Mouse (Mus musculus): ENCODE measurements around the gene Gpr88.

Gpr88 gene

DNA sequence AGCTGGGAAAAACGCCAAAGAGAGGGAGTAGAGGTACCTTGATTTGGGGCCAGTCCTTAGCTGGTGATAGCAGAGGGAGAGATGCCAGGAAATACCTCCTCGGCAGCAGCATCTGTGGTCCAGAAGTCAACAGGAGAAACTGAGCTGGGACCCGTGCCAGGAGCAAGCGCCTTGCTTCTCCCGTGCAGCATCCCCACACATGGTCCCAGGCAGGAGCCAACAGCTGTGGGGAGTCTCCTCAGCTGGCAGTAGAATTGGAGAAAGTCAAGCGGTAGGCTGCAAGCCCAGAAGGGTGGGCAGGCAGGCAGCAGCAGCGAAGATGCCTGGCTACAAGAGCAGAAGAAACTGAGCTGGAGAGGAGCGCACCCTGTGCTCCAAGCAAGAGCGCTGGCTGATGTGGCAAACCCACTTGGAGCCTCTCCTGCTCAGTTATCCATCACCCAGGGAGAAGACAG lies at the start of gene Gpr88:
Gene Gpr88 (minus strand): TSS at position 427 of the 455 bp plus-strand sequence.
- DNase-seq: peak; percentile 39 to 73

DNA sequence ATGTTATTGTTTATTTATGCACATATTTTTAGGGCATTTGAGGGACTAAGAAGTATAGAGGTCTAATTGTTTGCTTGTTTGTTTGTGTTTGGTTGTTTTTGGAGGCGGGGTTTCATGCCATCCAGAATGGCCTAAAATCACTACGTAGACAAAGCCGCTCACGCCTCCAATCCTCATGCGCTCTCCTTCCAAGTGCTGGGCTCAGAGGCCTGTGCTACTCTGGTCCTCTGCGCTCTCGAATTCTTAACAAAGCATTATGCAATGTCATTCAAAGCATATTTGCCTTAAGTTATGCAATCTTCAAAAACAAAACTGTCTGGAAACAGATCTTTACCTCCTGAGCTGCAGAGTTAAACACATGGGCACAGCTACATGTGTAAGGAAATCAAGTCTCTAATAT lies 49.3 kb upstream of the Gpr88 start:
- DNase-seq: peak in 1 of 2 experiments; percentile 39

DNA sequence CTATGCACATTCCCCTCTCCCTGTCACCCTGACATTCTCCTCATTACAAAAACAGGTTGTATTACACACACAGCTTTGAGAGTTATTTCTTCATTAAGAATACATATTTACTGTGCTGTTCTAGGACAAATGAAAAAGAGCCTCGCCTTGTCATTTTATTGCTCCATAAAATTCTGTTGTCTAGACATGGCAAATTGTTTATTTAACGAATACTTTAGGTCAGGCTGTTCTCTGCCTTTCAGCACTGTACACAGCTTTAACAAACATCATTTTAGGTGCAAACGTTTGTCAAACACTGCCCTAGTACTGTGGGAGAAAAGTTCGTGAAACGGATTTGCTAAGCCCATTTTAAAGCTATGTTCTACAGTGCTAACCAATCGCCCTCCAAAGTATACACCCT lies 48.5 kb upstream of the Gpr88 start:
- no peak for DNase-seq

DNA sequence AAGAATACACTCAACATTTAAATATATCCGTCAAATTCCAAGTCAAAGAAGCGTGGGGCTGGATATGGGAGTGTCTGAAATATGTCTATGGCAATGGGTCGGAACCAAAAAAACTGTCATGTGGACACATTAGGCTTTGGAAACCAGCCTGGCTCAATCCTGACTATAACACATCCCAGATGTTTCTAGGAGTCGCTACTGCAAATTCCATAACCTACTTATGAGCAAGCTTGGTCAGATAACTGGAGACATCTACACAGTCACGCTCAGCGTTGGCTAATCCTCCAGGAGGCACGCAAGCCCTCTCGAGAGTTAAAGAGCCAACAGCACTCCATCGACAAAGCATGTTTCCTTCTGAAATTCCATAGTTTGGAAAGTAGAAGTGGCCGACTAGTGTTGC lies 45.4 kb upstream of the Gpr88 start:
- DNase-seq: peak; percentile 34 to 67

DNA sequence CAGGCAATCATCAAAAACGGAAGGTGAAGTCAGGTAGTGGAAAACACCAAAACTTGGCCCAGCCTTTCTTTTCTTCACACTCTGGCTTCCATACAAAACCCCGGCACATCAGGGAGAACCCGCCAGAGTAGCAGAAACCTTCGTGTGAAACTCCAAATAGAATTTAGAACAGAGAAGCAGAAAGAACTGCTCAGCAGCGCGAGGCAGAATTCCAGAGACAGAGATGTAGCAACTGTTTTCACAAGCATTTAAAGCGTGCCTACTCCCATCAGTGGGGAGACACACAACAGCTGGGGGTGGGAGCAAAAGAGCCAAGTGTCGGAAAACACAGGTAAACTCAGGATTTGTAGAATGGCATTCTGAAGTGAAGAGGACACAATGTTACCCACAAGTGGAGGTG lies 44.7 kb upstream of the Gpr88 start:
- DNase-seq: peak in 1 of 2 experiments; percentile 40

DNA sequence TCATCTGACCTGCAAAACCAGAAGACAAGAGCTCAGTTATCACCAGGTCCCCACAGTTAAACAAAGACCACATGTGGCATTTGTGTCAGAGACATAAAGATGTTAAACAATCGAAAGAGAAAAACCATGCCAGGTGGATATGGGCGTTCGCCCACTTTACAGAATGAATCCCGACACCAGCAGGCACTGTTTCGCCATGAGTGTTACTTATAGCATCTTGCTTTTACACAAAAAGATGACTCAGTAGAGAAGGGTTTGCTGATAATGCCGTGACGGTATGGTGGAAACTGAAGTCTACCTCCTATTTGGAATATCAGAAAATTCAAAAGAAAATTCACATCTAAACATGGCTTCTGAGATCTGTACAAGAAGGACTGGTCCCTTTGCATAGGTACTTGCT lies 43.9 kb upstream of the Gpr88 start:
- DNase-seq: no peak

DNA sequence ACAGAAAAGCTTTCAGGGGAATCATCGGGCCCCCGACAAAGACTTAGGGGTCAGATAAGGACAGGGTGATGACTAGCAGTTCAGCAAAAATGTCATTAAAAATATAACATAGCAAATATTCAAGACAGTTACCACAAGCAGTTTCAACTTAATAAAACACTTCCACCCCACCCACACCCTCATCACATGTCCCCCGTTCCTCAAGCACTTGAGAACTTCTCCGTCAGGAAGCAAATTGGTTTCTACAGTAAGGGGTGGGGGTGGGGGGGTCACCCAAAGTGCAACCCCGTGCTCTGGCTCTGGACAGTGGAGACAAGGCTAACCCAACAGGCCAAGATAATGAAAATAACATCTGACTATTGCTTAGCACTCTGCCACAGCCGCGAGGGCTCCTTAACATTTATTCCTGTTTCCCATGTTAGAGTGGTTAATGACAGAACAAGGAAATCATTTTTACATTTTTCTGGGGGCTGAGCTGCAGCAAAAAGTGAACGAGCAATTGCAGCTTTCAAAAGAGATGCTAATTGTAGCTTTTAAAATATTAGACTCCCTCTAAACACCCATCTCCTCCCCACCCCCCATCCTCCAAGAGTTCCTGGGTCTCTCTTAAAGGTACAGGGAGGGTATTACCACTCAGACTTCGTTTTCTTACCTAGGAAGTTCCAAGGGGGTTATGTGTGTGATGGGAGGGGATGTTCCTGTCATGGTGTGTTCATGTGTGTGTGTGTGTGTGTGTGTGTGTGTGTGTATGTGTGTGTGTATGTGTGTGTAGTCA lies 36.9 kb upstream of the Gpr88 start:
- DNase-seq: no peak

DNA sequence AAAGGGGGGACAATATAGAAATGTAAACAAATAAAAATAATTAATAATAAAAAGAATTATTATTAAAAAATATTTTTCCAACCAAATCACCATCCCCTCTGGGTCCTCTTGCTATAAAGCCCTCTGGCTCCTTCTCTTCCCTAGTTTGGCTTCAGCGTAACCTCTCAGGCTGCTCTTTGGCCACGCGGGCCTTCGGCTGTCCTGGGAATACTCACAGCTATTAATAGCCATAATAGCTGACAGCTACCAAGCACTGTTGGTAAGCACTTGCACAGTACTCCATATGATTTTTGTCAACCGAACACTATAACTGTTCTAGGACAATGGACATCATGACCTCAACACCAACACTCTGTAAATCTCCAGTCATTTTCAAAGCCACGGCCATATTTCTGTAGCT lies 35.5 kb upstream of the Gpr88 start:
- DNase-seq: no peak

DNA sequence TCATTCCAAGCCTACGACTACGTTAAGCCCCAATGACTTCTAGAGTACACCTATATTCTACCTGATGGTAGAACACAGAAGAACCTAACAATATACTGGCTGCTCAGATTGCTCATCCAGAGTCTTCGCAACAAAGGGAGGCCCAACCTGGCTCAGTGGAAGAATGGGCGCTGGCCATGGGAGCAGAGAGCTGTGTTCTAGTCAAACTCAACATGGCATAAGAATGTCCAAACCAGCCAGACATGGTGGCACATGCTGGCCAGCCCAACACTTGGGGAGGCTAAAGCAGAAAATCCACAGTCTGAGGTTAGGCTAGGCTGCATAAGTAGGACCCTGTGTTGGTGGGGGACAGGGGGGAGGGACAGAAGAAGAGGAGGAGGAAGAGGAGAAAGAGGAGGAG lies 31.4 kb upstream of the Gpr88 start:
- no peak for DNase-seq

DNA sequence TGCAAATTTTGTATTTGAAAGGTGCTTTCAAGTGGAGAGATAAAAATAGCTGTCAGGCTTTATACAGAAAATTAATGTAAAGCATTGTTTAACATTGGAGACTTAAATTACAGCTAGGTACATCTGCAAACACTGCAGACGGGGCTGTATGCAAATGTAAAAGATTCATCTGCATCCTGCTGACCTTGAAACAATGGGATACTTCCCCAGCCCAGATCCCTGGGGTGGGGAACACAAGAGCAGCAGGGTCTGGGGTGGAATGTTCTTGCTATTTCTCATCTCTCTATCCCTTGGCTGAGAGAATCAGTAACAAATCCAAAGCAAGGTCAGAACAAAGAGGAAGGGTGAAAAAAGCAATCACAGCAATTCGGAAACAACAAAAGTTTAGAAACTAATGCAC lies 30.7 kb upstream of the Gpr88 start:
- DNase-seq: no peak

DNA sequence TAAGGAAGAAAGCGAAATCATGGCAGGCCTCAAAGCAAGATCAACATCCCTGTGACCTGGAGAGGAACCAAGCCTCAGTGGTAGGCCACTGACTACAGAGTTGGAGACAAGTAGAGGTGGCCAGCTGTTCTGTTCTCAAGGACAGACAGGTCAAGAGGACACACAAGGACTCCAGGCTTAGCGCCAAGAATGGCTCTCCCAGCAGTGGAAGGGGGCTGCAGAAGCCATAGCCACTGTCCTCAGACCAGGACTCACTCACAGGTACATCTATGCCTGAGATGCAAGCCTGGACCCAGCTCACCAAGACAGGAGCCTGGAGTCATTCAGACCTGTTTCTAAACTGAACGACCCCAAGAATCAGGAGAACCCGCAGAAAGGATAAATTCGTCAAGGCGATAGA lies 28.4 kb upstream of the Gpr88 start:
- DNase-seq: no peak

DNA sequence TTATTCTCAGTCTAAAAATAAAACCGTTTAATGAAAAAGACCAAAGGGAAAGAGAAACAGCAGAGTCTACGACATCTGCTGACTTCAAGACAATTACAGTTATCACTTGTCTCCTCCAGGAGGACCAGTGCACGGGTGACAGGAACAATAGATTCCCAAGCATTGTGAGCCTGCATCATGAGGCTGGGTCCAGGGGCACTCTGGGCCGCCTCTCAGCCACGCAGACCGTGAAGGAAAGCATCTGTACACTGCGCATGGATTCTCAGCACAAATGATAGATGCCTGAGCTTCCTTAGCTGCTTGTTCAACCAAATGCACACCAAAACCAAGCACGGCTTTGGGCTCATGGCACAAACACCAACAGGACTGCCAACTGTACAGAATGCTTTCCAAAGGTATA lies 23.8 kb upstream of the Gpr88 start:
- DNase-seq: no peak

DNA sequence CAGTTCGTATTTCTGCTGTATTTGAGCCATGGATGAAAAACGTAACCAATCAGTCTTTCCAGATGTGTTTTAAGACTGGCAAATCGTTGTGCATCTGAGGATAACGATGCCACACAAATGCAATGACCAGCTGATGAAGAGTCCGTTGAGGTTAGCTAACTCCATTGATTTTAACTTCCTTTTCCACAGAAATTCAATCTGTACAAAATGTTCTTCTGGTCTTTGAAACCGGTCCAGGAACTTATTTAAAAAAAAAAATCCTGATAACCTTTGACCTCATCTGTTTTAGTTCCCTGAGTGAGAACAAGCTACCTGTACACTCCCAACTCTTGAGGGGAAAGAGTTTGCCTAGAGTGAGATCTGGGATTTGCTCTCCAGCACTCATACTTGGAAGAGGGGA lies 18.4 kb upstream of the Gpr88 start:
- no peak for DNase-seq

DNA sequence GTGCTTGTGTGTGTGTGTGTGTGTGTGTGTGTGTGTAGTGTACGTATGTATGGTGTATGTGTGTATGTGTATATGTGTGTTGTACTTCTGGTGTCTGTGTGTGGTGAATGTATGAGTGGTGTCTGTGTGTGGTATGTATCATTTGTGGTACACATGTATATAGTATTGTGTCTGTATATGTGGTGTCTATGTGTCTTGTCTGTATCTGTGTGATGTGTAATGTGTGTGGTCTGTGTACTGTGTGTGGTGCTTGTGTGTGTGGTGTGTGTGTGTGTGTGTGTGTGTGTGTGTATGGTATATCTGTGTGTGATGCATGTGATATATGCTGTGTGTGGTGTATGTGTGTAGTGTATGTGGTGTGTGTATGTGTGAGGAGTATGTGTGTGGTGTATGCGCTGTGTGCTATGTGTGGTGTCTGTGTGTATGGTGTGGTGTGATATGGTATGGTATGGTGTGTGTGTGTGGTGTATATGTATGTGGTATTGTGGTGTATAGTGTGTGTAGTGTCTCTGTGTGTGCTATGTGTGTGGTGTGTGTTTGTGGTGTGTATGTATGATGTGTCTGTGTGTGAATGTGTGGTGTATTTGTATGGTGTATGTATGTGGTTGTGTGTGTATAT lies 13.8 kb upstream of the Gpr88 start:
- no peak for DNase-seq

DNA sequence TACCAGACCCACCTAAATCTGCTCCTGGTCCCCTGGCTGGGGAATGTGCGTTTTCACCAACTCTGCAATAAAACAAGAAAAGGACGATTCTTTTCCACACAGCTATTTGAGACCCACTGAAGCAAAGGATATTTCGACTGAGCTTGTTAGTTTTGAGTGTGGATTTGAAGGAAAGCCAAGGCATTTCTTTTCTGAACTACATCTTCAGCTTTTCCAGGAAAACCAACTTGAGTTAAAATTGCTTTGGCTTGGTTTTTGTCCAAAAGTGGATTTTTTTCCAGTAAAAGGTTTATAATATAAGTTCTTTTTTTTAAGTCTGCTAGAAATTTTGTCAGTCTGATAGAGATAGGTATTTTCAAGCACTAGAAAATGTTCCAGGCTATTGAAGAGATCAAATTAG lies 13.1 kb upstream of the Gpr88 start:
- DNase-seq: no peak

DNA sequence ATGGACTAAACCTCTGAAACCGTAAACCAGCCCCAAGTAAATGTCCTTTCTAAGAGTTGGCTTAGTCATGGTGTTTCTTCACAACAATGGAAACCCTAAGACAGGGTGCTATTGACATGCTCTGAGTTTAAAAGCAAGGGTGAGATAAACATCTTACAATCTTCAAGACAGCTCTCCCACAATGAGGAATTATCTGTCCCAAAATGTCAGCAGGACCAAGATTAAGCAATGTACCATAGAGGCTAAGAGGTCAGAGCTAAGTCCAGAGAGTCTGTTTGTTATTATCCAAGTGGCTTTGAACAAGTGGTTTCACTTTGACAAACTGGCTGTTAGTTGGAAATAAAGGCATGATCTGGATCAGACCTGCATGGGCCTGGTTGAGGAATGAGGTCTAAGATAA lies 10.7 kb upstream of the Gpr88 start:
- no peak for DNase-seq

DNA sequence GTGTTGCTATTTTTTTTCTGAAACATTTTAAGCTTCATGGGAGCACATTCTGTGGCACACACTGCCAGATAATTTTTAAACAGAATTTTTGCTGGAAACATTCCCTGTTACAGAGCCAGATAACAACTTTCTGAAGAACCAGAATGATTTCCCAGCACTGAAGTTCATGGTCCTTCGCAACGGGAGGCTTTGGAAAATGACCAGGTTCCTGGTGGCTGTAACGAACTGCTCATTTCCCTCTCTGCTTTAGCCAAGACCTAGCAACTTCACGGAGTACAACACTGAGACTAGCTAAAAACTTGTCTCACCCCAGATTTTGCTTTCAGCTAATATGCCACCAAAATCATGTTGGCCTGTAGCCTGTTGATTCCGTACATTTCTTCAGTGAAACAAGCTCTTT lies 9.8 kb upstream of the Gpr88 start:
- peak; percentile 13 to 61 for DNase-seq

DNA sequence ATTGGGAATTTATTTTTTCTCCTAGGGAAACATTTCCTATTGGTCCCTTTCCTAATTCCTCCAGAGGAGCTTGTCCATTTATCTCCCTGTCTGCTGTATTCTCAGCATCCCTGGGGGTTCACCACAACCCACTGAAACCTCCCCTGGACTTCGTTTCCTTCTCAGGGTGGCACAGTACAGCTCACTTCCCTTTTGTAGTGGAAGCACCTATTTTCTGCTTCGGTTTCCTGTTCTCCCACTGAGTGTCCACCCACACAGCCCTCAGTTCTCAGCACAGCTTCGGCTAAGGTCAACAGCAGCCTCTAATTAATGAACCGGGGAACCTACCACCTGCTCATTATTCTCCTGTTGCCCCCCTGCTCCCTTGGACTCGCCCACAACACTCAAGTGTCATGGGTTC lies 2.8 kb upstream of the Gpr88 start:
- no peak for DNase-seq

DNA sequence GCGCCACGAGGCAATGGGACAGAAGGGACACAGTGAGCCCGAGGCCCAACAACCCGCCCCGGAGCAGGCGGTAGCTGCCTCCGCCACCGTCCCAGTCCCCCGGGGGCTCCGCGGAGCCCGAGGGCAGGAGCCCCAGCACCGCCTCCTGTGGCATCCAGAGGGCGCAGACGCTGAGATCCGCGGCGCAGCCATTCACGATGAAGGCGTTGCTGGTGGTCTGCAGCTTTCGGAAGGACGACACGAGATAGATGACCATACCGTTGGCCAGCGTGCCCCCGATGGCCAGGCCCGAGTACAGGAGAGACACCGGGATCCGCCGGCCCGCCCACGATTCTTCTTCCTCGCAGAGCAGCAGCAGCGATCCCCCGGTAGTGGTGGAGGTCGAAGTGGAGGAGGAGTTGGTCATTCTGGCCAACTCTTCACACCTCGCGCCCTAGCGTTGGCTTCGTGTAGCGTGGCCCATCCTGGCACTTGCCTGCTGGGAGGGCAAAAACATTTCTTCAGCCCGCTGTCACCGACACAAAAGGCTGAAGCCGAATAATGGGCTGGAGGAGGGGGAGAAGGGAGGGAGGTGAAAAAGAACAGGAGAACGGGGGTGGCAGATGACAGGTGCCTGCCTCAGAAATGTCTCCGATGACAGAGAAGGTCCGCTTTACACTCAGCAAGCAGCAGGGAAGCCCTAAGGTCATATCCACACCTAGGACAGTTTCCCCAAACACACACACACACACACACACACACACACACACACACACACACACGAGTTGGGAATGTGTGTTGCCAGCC lies 855 bp downstream of the Gpr88 start:
- peak; percentile 22 to 43 for DNase-seq

DNA sequence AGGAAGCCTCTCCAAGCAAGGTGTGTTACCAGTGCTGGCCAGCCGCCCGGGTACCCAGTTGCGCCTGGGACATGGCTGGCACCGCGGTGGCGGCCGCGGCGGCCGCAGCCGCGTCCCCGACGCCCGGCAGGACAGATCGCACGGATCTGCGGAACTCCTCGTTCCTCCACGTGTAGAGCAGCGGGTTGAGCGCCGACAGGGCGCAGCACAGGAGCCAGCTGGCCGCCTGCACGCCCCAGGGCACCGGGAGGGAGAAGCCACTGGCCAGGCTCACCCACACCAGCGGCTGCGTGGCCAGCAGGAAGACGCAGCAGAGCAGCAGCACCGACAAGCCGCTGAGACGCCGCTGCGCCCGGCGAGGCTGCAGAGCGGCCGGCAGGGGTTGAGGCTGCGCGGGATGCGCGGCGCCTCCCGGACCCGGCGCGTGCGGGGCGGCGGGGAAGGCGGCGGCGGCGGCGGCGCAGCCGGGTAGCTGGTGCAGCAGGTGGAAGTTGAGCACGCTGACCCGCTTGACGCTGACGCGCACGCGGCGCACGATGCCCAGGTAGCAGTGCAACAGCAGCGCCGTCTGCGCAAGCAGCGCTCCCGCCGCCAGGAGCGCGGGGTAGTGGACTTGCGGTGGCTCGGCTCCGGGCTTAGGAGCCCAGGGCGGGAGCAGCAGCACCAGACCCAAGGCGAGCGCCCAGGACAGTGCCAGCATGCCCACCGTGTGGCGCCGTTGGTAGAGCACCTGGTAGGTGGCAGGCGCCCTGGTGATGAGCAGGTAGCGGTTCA lies 1.6 kb downstream of the Gpr88 start:
- peak; percentile 38 to 61 for DNase-seq

DNA sequence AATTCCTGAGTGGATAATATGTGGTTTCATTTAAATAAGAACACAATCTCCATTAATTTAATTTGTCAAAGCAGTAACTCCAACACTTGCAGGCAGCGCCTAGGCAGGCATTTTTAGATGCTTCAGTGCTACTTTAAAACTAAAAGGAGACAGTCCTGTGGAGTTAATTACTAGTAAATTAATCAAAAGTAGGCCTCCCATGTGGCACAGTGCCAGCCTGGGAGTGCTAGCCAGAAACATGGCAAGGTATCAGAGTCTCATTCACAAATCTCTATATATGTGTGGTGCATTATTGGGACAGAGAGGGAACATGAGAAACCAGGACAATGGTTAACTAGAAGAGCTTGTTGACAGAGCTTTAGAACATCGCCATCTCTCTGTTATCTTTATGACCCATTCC lies 4.3 kb downstream of the Gpr88 start:
- no peak for DNase-seq

DNA sequence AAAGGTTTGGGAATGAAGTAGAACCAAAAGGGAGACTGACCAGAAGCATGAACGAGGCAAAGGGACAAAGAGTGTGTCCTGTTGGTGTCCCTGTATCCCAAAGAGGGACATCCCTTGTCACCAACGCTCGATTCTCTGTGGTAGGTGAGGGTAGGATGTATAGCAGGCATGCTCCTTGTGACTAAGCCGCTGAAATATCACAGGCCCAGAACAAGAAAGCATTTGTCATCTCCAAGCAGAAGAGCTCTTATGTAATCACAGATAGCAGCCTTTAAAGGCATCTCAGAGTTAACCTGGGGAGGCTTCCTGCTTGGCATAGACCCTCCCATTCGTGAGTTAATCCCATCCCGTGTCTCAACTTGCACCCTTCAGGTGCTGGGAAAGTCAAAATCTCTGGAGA lies 8.8 kb downstream of the Gpr88 start:
- DNase-seq: no peak

DNA sequence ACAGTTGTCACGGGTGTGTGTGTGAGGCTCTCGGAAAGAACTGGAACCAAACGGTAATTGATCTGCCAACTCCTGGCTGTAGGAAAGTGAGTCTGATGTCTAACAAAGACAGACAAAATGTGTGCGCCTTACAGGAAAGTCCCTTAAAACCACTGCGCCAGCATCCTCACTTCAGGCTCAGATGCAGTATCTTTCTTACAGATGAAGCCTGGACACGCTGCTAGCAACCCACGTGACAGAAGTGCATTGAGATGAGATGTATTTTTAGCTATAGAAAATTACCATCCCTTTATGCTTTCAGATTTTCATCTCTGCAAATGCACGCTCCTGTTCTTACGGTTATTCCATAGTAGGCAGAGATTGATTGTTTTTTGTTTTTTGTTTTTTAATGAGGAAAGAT lies 10.6 kb downstream of the Gpr88 start:
- no peak for DNase-seq

All from lung, postnatal 4 days (tissue).